Mouse (Mus musculus) intestine, postnatal 0 days (tissue): Measurements from ENCODE around the gene Tmem178b. TPM values are rescaled to one million over a fixed set of nuclear protein-coding genes. Genes with fewer than 3 reads are reported as not detected.

Source experiments
- ATAC-seq: fragments of 200-750 bp; cut with Nextera tagmentation; 2 replicates; pipeline ENCODE4 v1.8.0; 2017; ENCODE audit warnings: mild to moderate bottlenecking, moderate TSS enrichment, moderate library complexity
- H3K27ac ChIP-seq: fragments of 300-500 bp; sonication (generic); 2 replicates; pipeline ENCODE4 v1.5.1; 2014; ENCODE audit warnings: mild to moderate bottlenecking, low read depth, low read length, moderate library complexity
- H3K27me3 ChIP-seq: fragments of 300-500 bp; sonication (generic); replicated peaks from 2 replicates; pipeline ENCODE4 v1.6.1; 2014; ENCODE audit warnings: low read length, mixed read lengths; ENCODE audit not compliant: control insufficient read depth, insufficient read depth
- H3K36me3 ChIP-seq: fragments of 300-500 bp; sonication (generic); 2 replicates; pipeline ENCODE4 v1.6.1; 2014; ENCODE audit warnings: mild to moderate bottlenecking, moderate library complexity; ENCODE audit not compliant: control insufficient read depth, insufficient read depth
- H3K4me1 ChIP-seq: fragments of 300-500 bp; sonication (generic); replicated peaks from 2 replicates; pipeline ENCODE4 v1.6.1; 2014; ENCODE audit warnings: antibody characterized with exemption, low read length, mixed read lengths; ENCODE audit not compliant: control insufficient read depth, insufficient read depth
- H3K4me2 ChIP-seq: fragments of 300-500 bp; sonication (generic); replicated peaks from 2 replicates; pipeline ENCODE4 v1.6.1; 2014; ENCODE audit warnings: low read depth, mild to moderate bottlenecking, moderate library complexity
- H3K4me3 ChIP-seq: fragments of 300-500 bp; sonication (generic); 2 replicates; pipeline ENCODE4 v1.5.1; 2014; ENCODE audit warnings: low read depth, low read length
- H3K9ac ChIP-seq: fragments of 300-500 bp; sonication (generic); 2 replicates; pipeline ENCODE4 v1.6.1; 2014; ENCODE audit warnings: mild to moderate bottlenecking, low read depth, low read length
- H3K9me3 ChIP-seq: fragments of 300-500 bp; sonication (generic); 2 replicates; pipeline ENCODE4 v1.6.1; 2016; ENCODE audit warnings: mixed run types; ENCODE audit not compliant: control insufficient read depth
- CTCF ChIP-seq: sonication (generic); IDR thresholded peaks from 2 replicates; pipeline ENCODE4 v1.5.1; 2016; ENCODE audit warnings: low read depth, mild to moderate bottlenecking, control low read depth, antibody characterized with exemption, moderate library complexity
- WGBS: fragments of 180-500 bp; shearing (Covaris S2); extraction: QIAGEN DNeasy Blood & Tissue Kit; methylation state at CpG from one replicate; pipeline ENCODE4 v1.1.7; 2014; 5-methylcytosine and 5-hydroxymethylcytosine counted together
- polyA plus RNA-seq: library from polyadenylated mRNA; unstranded; fragments of >200 nt; fragmentation: Nextera tagmentation; extraction: Ambion mirVana; gene quantifications from 2 replicates; pipeline ENCODE4 v1.2.1, GENCODE M21; 2015

Gene Tmem178b
- polyA plus RNA-seq, 1 experiment from 2014 or later: 0.60 TPM

DNA sequence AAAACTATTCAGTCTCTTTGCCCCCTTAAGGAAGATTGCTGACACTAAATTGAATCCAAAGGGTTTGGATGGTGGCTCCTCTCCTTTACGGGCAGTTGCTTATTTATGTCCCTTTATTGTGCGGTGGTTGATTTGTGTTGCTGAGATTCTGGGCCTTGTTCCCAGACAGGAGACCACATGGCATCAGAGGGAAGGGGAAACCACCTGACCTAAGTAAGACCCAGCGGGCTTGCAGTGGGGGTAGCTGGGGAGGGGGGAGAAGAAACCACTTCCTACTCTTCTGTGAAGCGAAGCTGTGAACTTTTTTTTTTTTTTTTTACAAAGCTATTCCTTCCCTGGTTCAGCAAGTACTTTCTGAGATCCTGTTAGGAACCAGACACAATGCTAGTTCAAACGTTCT is 269.5 kb downstream of the Tmem178b start:
- no peak for ATAC-seq
- H3K9ac ChIP-seq: no peak overlapping the region
- H3K36me3 ChIP-seq: no peaks in the 10 kb centered on the region
- no peaks in the 10 kb centered on the region for H3K27me3 ChIP-seq
- no peak overlapping the region for H3K4me2 ChIP-seq
- H3K4me1 ChIP-seq: no peaks in the 10 kb centered on the region
- H3K9me3 ChIP-seq: no peaks in the 10 kb centered on the region
- 40% methylated on average over 5 of the region's 5 CpGs for WGBS
- no peak for TF ChIP-seq CTCF
- H3K27ac ChIP-seq: no peak overlapping the region
- H3K4me3 ChIP-seq: no peak overlapping the region

DNA sequence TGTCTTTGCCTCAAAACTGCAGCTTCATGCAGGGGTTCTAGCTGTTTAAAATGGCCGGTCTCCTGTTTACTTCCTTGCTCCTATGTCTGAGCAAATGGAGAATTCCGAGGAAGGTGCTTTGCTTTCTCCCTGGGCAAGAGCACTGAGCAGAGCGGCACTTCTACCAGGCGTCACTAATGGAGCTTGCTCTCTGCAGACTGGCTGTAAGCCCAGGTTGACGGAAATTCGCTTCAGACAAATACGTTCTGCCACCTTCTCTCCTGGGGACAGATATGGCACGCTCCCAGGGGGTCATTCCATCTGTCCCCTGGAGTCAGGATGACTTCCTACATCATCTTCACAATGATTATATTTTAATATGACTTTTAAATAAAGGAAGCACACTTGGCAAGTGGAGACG is 271.3 kb downstream of the Tmem178b start:
- TF ChIP-seq CTCF: no peak
- no peak for ATAC-seq
- H3K4me3 ChIP-seq: no peak overlapping the region
- no peaks in the 10 kb centered on the region for H3K9me3 ChIP-seq
- no peak overlapping the region for H3K27ac ChIP-seq
- H3K27me3 ChIP-seq: no peaks in the 10 kb centered on the region
- WGBS: 56% methylated on average over 9 of the region's 9 CpGs
- no peaks in the 10 kb centered on the region for H3K36me3 ChIP-seq
- H3K4me1 ChIP-seq: no peaks in the 10 kb centered on the region
- H3K4me2 ChIP-seq: no peak overlapping the region
- H3K9ac ChIP-seq: no peak overlapping the region

DNA sequence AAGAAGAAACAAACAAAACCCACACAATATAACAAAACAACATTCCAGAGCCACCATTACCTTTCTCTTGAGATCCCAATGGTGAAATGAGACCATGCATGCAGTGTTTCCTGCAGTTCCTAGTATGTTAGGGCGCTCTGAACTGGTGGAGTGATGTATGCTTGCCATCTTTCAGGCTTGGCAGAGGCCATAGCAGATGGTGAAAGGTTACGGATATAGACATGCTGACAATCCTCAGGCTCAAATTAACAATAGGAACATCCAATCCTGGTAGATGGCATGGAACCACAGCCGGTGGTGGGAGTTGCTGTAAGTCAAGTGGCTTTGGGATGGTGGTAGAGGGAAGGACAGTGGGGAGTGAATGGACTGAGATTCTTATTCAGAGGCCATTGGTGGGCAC is 272.5 kb downstream of the Tmem178b start:
- H3K4me1 ChIP-seq: no peaks in the 10 kb centered on the region
- no peaks in the 10 kb centered on the region for H3K36me3 ChIP-seq
- H3K27ac ChIP-seq: no peak overlapping the region
- H3K9ac ChIP-seq: no peak overlapping the region
- no peaks in the 10 kb centered on the region for H3K9me3 ChIP-seq
- H3K4me3 ChIP-seq: no peak overlapping the region
- ATAC-seq: no peak
- no peak for TF ChIP-seq CTCF
- H3K27me3 ChIP-seq: no peaks in the 10 kb centered on the region
- 94% methylated on average over 3 of the region's 3 CpGs for WGBS
- H3K4me2 ChIP-seq: no peak overlapping the region

DNA sequence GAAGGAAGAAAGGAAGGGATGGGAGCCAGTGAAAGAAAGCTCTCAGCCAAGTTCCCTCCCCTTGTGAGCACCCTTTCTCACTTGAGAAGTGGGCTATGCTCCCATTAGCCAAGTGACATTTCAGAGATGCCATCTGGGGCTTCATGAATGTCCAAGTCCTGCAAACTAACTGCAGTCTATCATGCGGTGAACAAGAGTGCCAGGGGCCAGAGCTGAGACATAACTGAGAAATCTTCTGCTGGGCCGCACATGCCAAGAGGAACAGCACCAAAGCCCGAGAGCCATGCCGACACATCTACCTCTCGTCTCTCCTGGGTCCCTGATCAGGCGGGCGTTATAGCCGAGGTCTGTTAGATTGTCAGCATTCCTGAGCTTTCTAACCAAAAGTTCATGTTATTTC is 279.2 kb downstream of the Tmem178b start:
- Histone ChIP-seq H3K27me3 (no peaks in the 10 kb centered on the region), H3K27ac (no peak overlapping the region), H3K9me3 (no peaks in the 10 kb centered on the region), H3K9ac (no peak overlapping the region), H3K4me1 (no peaks in the 10 kb centered on the region), H3K36me3 (no peaks in the 10 kb centered on the region), H3K4me3 (no peak overlapping the region), H3K4me2 (no peak overlapping the region)
- ATAC-seq: no peak
- no peak for TF ChIP-seq CTCF
- 93% methylated on average over 8 of the region's 8 CpGs for WGBS

DNA sequence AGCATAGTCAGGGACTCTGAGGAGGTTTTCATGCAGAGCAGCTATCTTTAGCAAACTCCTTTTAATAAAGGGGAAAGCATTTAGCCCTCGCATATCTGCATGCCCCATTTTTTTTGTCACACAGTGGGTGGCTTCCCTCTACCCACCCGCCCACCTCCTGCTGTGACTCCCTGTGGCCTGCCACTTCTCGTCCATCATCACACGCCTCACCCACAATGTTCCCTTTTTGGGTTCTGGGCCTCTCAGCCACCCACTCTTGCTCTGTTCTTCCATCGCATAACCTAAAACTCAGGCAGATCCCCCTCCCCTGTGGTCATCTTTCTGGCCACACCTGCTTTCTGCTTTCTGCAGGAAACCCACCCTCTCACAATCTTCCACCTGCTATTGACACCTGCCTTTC is 288.3 kb downstream of the Tmem178b start:
- Histone ChIP-seq H3K4me3 (no peak overlapping the region), H3K27ac (no peak overlapping the region), H3K36me3 (no peaks in the 10 kb centered on the region), H3K9me3 (no peaks in the 10 kb centered on the region), H3K4me1 (no peaks in the 10 kb centered on the region), H3K9ac (no peak overlapping the region), H3K4me2 (no peak overlapping the region), H3K27me3 (no peaks in the 10 kb centered on the region)
- no peak for TF ChIP-seq CTCF
- no peak for ATAC-seq
- WGBS: 74% methylated on average over 5 of the region's 5 CpGs

DNA sequence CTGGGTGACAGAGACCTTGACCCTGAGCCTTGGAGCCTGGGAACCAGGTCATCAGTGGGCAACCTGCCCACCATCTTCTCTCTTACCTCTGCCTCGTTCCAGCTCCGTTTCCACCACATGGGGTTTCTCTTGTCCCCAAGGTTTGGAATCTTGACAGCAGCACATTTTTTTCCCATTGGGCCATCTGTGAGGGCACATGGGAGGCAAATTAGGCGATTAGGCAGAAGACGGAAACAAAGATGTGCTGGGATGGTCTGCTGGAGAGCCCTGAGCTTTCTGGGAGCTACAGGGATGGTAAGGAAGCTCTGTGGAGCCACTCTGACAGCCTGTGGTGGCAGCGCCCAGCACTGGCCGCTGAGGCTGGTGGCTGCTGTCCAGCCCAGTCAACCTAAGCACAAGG is 300.5 kb downstream of the Tmem178b start:
- ATAC-seq: no peak
- no peak overlapping the region for H3K27ac ChIP-seq
- no peaks in the 10 kb centered on the region for H3K9me3 ChIP-seq
- no peak for TF ChIP-seq CTCF
- H3K4me2 ChIP-seq: no peak overlapping the region
- H3K4me1 ChIP-seq: no peaks in the 10 kb centered on the region
- H3K27me3 ChIP-seq: no peaks in the 10 kb centered on the region
- 71% methylated on average over 6 of the region's 6 CpGs for WGBS
- H3K36me3 ChIP-seq: no peaks in the 10 kb centered on the region
- H3K4me3 ChIP-seq: no peak overlapping the region
- H3K9ac ChIP-seq: no peak overlapping the region

DNA sequence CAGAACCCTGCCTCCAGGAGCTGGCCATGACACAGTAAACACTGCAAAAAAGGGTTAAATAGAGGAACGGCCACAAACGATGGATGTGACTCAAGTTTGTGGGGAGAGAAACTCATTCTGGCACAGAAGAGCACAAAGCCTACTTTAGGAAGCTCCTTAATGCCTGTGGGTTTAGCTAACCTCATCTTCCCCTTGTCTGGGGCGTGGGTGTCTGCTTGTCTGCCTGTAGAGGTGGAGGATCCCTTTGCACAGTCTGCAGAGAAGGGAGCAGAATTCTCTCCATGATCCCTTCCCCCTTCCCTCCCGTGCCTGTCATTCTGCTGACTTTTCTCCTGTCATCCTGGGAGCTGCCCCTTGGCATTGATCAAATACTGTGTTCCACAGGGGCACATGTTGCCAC is 304.8 kb downstream of the Tmem178b start:
- no peak overlapping the region for H3K9ac ChIP-seq
- no peaks in the 10 kb centered on the region for H3K9me3 ChIP-seq
- no peak overlapping the region for H3K27ac ChIP-seq
- no peaks in the 10 kb centered on the region for H3K36me3 ChIP-seq
- H3K4me3 ChIP-seq: no peak overlapping the region
- WGBS: 34% methylated on average over 4 of the region's 4 CpGs
- H3K4me1 ChIP-seq: no peaks in the 10 kb centered on the region
- no peak for ATAC-seq
- H3K4me2 ChIP-seq: no peak overlapping the region
- H3K27me3 ChIP-seq: no peaks in the 10 kb centered on the region
- TF ChIP-seq CTCF: no peak
